Mouse (Mus musculus) thymus, postnatal 25 days (tissue): Measurements from ENCODE around the gene Atad2b.
"Not testable (repeated sequence)": the region's sequence is repeated elsewhere in the genome, so short reads cannot be mapped to it uniquely, and the experiment has no call there.

Source experiments
- DNase-seq: peaks from one replicate; pipeline ENCODE4 v3.0.0; 2022

Gene Atad2b

GRCm38 (mm10) chr12:4911716-4912115 lies 5.4 kb upstream of the Atad2b start:
- DNase-seq = no peak

DNA sequence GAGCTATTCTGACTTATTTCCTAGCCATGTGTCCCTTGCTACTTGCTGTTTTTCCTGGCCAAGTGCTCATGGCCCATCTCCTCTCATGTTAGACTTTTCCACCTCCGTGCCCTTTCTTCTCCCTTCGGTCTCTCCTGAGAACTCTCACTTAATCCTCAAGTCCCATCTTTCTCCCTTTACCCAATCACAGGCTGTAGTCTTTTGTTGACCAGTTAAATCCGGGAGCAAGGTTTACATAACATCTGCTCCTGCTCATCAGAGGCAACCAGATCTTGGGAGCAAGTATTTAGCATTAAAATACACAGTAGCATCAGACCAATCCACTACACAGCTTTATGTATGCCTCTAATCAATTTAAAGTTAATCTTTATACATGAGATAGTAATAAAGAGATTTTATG lies 2.7 kb upstream of the Atad2b start:
- DNase-seq = no peak

DNA sequence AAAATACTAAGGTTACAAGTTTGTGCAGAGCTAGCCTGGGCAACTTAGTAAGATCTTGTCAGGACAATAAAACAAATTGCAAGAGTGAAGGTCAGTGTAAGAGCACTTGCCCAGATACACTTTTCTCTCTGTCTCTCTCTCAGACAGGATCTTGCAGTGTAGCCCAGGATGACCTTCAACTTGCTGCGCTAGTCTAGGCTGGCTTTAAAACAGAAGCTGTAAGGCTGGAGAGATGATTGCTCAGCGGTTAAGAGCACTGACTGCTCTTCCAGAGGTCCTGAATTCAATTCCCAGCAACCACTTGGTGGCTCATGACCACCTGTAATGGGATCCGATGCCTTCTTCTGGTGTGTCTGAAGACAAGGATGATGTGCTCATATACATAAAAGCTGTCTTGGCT lies 2.2 kb upstream of the Atad2b start:
- DNase-seq = no peak

DNA sequence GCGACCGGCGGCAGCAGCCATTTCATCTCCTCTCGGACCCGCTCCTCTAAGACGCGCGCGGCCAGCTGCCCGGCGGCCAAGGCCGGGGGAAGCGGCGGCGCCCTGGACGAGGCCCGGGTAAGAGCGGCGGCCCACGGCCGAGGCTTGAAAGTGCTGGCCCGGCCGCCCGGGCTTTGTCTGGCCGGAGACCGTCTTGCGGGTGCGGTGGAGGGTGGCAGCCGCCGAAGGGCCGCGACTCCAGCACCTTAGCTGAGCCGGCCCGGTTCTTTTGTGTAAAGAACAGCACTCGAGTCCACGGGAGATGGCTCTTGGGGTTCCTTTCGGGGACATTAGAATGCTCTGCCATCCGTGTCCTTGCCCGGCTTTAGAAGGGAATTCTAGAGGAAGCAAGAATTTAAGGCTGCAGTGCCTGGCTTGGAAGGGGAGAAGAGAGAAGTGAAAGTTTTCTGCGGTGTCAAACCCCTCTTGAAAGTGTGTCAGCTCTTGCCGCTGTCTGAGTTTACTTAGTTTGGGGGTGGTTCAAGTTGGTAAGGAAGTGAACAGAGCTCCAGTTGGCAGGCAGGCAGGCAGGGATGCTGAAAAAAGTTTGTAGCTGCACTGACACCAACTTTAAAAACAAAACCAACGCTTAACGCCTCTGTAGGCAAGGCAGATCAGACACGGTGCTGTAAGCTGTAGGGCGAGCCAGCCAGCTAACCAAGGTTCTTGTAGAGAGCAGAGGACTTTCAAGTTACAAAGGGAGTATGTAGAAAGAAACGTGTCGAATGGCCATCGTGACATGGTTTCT lies 845 bp downstream of the Atad2b start:
- DNase-seq = peak; percentile 71

GRCm38 (mm10) chr12:4928197-4928596 lies 11.0 kb downstream of the Atad2b start:
- no peak for DNase-seq

- DNase-seq = no peak
Observed at GRCm38 (mm10) chr12:4930820-4931548, 13.8 kb downstream of the Atad2b start.

DNA sequence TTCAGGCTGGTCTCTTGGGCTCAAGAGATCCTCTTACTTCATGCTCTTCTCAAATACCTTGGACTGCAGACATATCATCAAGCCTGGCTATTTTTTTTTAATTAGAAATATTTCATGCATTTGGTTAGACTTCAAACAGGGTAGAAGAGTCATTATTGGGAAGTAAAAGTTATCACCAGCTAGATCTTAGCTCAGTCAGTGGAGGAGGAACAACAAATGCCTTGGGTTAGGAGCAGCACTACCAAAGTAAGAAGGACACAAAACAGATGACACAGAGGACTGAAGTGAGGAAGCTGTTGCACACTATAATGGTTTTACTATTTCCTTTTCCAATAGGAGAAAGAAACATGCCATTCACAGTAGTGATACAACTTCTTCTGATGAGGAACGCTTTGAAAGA lies 35.1 kb downstream of the Atad2b start:
- DNase-seq = no peak

DNA sequence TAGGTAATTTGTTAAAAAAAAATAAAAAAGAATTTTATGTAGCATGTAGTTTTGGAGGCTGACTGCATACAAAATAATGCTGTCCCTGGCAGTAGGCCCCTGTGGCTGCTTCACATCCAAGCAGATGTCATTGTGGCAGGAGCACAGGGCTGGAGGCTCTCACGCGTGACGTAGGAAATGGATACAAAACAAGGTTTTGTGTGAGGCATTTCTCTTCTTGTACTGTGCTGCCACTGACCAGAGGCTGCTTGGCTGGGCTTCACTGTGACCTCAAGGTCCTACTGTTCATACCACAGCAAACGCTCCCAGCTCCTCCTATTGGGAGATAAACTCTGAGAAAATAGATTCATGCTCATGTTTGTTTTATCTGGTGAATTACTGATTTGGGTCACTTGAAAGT lies 36.0 kb downstream of the Atad2b start:
- DNase-seq = no peak

GRCm38 (mm10) chr12:4972939-4973338 lies 55.8 kb downstream of the Atad2b start:
- DNase-seq = peak; percentile 75

GRCm38 (mm10) chr12:4978324-4978723 lies 61.2 kb downstream of the Atad2b start:
- no peak for DNase-seq

DNA sequence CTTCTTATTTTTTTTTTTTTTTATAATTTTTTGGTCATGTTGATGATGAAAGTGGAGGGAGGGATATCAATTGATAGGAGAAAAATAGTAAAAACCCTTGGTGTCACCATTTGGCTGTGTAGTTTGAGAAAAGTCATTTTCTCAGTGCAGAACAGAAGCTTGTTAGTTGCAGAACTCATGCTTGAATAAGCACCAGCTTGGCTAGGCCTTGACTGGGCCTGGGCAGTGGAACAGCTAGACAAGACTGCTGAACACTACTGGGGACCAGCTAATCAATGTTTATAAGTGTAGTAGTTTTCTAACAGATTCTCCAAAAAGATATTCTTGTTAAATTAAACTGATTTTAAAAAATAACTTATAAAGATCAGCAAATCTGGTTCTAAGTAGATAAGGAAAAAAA lies 79.8 kb downstream of the Atad2b start:
- no peak for DNase-seq

DNA sequence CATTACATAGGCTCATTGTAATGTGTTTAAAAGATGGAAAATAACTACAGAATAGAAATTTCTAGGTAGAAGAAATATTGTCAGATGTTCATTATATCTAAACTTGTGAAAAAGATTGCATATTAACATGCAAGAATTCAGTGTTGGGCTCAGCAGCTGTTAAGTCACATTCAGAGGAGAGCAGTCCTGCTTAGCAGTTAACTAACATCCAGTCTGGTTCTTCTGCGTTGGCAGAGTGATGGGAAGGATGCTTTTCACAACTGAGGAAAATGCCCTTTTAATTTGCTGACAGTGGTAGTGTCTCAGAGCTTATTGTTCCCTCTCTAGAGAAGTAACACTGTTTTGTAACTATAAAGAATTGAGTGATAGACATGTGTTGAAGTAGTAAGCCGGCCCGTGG lies 88.2 kb downstream of the Atad2b start:
- DNase-seq = no peak

GRCm38 (mm10) chr12:5005776-5006175 lies 88.6 kb downstream of the Atad2b start:
- not testable (repeated sequence) for DNase-seq

DNA sequence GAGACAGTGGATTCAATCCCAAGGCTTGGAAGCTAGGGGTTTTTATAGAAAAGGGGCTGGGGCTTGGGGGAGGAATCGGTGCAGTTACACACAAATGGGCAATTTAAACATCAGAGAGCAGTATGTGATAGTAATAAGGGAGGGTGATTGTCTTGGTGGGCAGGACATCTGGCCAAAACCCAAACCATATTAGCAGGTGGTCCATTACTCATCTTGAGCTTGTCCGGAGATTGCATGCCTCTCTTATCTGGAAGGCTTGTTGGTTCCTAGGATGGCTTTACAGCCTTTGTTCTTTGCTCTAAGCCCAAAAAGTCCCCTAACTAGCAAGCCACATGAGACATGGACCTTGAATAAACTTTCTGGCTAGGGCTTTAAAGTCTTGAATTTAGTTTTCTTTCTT lies 91.5 kb downstream of the Atad2b start:
- not testable (repeated sequence) for DNase-seq

DNA sequence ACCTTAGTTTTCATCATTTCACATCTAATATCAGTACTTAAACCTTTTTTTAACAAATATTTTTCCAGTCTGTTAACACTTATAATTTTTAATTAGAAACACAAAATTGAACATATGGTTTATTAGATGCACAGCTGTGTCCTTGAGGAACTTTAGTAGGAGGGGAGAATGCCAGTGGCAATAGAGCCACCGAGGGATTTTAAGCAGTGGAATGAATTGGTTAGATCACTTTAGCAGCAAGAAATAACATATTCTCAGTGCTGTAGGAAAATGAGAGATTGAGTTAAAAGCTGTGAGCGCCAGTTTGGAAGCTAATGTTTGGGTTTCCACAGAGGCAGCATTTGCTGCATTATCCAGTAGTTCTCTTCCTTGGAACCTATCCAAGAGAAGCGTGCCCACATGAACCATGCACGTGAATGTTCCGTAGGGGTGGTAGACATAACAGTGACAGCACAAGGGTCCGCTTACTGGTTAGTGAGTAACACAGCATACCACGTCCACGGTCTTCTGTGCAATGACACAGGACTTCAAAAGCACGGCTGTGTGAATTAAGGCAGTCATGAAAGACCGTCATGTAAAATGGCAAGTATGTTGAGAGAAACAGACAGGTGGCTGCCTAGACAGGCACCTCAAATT lies 108.2 kb downstream of the Atad2b start:
- no peak for DNase-seq

GRCm38 (mm10) chr12:5029035-5029434 lies 111.9 kb downstream of the Atad2b start:
- no peak for DNase-seq

- no peak for DNase-seq
Observed at GRCm38 (mm10) chr12:5038008-5038407, 120.9 kb downstream of the Atad2b start.

GRCm38 (mm10) chr12:5044141-5044540 lies 127.0 kb downstream of the Atad2b start:
- no peak for DNase-seq

DNA sequence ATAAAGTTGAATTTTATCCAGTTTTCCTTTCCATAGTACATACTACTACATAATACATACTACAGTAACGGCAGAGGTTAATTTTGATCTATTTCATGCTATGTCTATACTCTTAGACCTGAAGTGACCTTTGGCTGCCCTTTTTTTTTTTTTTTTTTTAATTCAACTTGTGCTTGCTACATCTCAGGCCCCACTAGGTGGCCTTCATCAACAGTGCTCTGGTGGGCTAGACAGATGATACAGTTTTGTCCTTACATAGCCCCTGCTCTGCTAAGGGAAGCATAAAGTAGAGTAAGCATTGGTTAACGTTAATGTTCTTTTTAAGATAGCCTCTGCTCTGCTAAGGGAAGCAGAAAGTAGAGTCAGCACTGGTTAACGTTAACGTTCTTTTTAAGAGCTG lies 131.0 kb downstream of the Atad2b start:
- no peak for DNase-seq

GRCm38 (mm10) chr12:5067590-5067989 lies 150.4 kb downstream of the Atad2b start:
- no peak for DNase-seq

- no peak for DNase-seq
Observed at GRCm38 (mm10) chr12:5070131-5070530, 153.0 kb downstream of the Atad2b start.

DNA sequence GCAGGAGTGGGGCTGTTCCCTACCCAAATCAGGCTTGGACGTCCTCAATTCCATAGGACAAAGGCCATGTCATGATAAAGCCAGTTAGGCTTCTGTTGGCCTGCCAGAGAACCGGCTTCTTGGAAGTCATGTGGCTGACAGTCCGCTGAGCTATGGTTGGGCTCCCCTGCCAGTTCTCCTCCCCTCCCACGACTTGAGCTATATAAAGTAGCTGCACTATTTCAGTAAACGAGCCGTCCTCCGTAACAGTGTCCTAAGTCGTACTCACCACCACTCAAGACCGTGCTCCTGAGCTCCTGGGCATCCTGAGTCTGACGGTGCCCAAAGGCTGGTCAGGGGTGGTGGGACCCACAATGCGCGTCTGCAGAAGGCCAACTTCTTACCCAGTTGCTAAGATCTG lies 156.0 kb downstream of the Atad2b start:
- DNase-seq = no peak

- no peak for DNase-seq
Observed at GRCm38 (mm10) chr12:5081480-5081879, 164.3 kb downstream of the Atad2b start.

- DNase-seq = no peak
Observed at GRCm38 (mm10) chr12:5084714-5085113, 167.6 kb downstream of the Atad2b start.
